Mouse (Mus musculus) thymus, postnatal 10 days (tissue): ENCODE measurements around the gene Actg2.

Experiments used
- DNase-seq, 2 experiments: peaks; one replicate each; pipeline ENCODE4 v3.0.0; 2021; ENCODE audit warnings: low spot score in 2 of 2

Gene Actg2

DNA sequence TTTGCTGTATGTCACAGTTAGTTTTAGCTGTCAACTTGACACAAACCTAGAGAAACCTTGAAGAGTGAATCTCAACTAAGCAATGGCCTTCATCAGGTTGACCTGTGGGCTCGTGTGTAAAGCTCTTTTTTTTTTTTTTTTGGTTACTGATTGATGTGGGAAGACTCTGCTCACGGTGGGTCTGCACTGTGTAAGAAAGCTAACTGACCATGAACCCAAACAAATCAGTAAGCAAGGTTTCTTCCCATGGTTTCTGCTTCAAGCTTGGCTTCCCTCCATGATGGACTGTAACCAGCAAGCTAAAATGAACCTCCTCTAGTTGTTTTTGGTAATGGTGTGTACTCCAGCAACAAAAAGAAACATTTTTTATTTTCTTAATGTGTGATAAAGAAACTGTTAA is 56.9 kb downstream of the Actg2 start:
- DNase-seq, result no peak

DNA sequence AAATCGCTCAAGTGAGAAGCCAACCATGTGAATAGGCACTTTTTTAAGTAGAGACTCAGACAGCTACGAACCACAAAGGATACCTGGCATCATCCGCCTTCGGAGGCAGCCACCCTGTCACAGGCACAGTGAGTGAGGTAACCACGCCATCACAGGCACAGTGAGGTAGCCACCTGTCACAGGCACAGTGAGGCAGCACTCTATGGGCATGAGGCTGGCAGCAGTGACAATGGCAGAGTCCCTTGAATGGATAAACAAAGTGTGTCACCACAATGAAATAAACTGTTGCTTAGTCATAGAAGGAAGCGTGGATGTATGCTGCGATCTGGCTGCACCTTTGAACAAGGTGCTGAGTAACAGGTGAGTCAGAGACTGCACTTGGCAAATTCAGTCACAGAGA is 57.4 kb downstream of the Actg2 start:
- no peak for DNase-seq

GRCm38 (mm10) chr6:83478217-83478616 is 57.8 kb downstream of the Actg2 start:
- no peak for DNase-seq

DNA sequence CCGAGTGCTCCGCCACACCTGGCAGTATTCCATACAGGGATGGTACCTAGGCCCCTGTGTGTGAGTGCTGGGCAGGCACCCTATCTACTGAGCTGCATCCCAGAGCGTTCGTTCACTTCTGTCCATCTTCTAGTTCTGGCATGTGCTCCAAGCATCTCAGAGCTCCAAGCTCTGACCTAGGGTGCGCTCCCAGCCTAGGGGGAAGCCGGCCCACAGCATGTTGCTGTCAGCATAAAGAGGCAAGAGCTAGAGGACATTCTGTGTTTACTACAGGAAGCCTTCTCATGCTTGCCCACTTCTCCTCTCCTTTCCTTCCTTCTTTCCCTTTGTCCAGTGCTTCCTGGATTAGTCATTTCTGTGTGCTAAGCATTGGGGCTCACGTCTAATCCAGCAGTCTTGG is 60.6 kb downstream of the Actg2 start:
- no peak for DNase-seq

DNA sequence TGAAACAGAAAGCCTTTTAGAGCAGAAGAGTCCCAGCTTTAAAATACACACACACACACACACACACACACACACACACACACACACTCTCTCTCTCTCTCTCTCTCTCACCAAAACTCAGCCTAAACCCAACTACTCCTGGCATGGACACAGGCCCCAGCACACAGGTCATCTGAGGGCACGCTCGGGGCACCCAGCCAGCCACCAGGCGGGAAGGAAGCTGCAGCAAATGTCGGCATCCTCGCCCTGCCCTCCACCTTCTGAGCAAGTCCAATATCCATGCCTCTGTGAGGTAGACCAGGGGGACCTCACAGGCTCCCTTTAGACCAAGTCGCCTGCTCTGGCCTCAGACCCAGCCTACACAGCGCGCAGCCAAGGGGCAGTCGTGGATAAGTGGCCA is 62.8 kb downstream of the Actg2 start:
- DNase-seq, result no peak

DNA sequence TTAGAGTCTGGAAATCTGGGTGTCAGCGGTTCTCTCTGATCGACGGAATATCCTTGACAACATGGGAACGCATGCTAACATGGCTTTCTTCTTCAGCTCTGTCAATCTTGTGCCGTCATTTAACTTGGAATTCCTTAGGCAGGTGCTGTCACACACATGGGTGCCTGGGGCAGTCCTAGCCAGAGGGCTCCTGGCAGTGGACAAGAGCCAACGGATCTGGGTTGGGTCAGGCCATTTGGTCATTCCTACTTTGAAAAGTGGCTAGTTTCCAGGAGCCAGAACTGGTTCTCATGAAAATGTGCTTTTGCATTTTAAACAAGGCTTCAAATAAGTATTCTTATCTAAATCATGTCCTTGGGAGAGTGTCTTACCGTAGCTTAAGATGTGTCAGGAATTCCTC is 64.3 kb downstream of the Actg2 start:
- no peak for DNase-seq

DNA sequence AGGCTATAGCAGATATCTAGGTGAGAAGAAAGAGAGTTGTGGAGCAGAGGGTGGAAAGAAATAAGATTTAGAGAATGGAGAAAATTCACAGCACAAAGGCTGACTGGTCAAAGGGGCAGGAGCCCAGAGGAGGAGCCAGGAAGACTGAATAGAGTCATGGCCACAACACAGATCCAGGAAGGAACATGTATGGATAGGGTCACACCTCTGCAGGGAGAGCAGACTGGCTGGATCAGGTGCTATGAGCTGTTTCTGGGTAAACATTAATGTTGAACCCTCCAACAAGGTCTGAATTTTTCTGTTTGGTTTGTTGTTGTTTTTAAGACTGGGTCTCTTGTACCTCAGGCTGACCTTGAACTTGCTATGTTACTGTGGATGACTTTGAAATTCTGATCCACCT is 72.1 kb downstream of the Actg2 start:
- no peak for DNase-seq
